Mouse (Mus musculus) forebrain, postnatal 0 days (tissue): Measurements from ENCODE around the gene Pdlim7. TPM values are rescaled to one million over a fixed set of nuclear protein-coding genes. Genes with fewer than 3 reads are reported as not detected.
A peak's percentile ranks its signal among the peaks of the same experiment; 100 is the strongest.

ENCODE experiments used
- ATAC-seq: fragments of 200-750 bp; cut with Nextera tagmentation; 2 replicates; pipeline ENCODE4 v1.8.0; 2017; ENCODE audit warnings: mild to moderate bottlenecking, moderate library complexity
- DNase-seq: peaks from one replicate; pipeline ENCODE4 v3.0.0-alpha.2; 2015
- H3K27ac ChIP-seq: fragments of 300-500 bp; sonication (generic); 2 replicates; pipeline ENCODE4 v1.5.1; 2014; ENCODE audit warnings: low read depth, mild to moderate bottlenecking, antibody characterized with exemption, low read length, moderate library complexity, mixed read lengths
- H3K27me3 ChIP-seq: fragments of 300-500 bp; sonication (generic); 2 replicates; pipeline ENCODE4 v1.6.1; 2014; ENCODE audit warnings: mild to moderate bottlenecking, low read length, mixed read lengths; ENCODE audit not compliant: insufficient read depth
- H3K36me3 ChIP-seq: fragments of 300-500 bp; sonication (generic); 2 replicates; pipeline ENCODE4 v1.6.1; 2014; ENCODE audit warnings: mild to moderate bottlenecking, moderate library complexity; ENCODE audit not compliant: insufficient read depth
- H3K4me1 ChIP-seq: fragments of 300-500 bp; sonication (generic); 2 replicates; pipeline ENCODE4 v1.6.1; 2014; ENCODE audit warnings: antibody characterized with exemption; ENCODE audit not compliant: insufficient read depth
- H3K4me2 ChIP-seq: fragments of 300-500 bp; sonication (generic); 2 replicates; pipeline ENCODE4 v1.6.1; 2014; ENCODE audit warnings: low read depth, mild to moderate bottlenecking, moderate library complexity
- H3K4me3 ChIP-seq: fragments of 300-500 bp; sonication (generic); 2 replicates; pipeline ENCODE4 v1.5.1; 2014; ENCODE audit warnings: low read depth, low read length, mixed read lengths
- H3K9ac ChIP-seq: fragments of 300-500 bp; sonication (generic); 2 replicates; pipeline ENCODE4 v1.6.1; 2014; ENCODE audit warnings: mild to moderate bottlenecking
- H3K9me3 ChIP-seq: fragments of 300-500 bp; sonication (generic); 2 replicates; pipeline ENCODE4 v1.6.1; 2016; ENCODE audit warnings: low read length
- CTCF ChIP-seq: sonication (generic); IDR thresholded peaks from 2 replicates; pipeline ENCODE4 v1.5.1; 2016; ENCODE audit warnings: antibody characterized with exemption, control low read depth, low read depth
- WGBS: fragments of 180-500 bp; shearing (Covaris S2); extraction: QIAGEN DNeasy Blood & Tissue Kit; methylation state at CpG from one replicate; pipeline ENCODE4 v1.1.7; 2014; 5-methylcytosine and 5-hydroxymethylcytosine counted together
- polyA plus RNA-seq: library from polyadenylated mRNA; unstranded; fragments of >200 nt; fragmentation: Nextera tagmentation; extraction: Ambion mirVana; gene quantifications from 2 replicates; pipeline ENCODE4 v1.2.1, GENCODE M21; 2015
- total RNA-seq: library from RNA; depleted of rRNA; stranded (reverse); fragments of >200 nt; gene quantifications from 2 replicates; pipeline ENCODE4 v1.2.3, GENCODE M21; 2014

Pdlim7 gene
- total and polyA plus RNA-seq, 2 experiments from 2014 or later, result 26.6 to 115 TPM

DNA sequence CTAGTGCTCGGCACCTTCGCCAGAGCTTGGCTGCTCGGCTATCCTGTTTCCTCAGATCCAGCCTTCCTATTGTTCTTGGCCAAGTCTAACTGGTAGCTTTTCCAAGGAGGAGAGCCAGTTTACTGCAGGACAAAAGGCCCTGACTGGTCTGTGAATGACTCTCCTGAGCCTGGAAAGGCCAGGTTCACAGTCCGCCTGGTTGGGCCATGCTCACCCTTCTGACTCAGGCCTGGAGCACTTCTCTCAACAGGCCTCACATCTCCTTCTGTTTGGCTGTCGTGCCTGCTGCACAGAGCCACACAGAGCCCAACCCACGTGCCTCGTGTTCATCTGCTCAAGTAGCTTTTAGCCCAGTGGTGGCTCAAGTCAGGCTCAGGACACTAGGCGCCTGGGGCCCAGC is 9.3 kb upstream of the Pdlim7 start:
- H3K36me3 ChIP-seq, result no peaks in the 10 kb centered on the region
- H3K27ac ChIP-seq, result no peak overlapping the region
- no peaks in the 10 kb centered on the region for H3K27me3 ChIP-seq
- no peaks in the 10 kb centered on the region for H3K4me1 ChIP-seq
- no peaks in the 10 kb centered on the region for H3K9me3 ChIP-seq
- 52% methylated on average over 8 of the region's 8 CpGs for WGBS
- no peak for TF ChIP-seq CTCF
- no peak overlapping the region for H3K4me2 ChIP-seq
- DNase-seq (no peak), ATAC-seq (no peak)
- no peak overlapping the region for H3K4me3 ChIP-seq
- H3K9ac ChIP-seq, result no peak overlapping the region

DNA sequence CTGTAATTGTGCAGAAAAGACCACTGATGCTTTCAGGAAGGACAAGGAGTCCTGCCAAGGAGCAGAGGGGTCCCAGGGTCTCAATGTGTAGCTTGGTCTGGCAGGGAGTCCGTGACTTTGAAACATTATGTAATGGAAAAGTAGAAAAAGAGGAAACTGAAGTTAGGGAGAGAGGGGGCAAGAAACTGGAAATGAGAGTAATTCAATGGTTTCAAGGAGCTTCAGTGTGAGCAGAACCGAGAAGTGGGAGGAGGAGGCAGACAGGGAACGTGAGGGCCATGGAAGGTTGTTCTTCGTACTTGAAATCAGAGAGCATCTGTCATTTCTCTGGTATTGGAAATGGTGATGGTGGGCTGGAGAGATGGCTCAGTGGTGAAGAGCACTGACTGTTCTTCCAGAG is 6.1 kb upstream of the Pdlim7 start:
- Histone ChIP-seq H3K4me3 (no peak overlapping the region), H3K4me1 (no peaks in the 10 kb centered on the region), H3K9ac (no peak overlapping the region), H3K27me3 (no peaks in the 10 kb centered on the region), H3K27ac (no peak overlapping the region), H3K9me3 (no peaks in the 10 kb centered on the region), H3K4me2 (no peak overlapping the region), H3K36me3 (no peaks in the 10 kb centered on the region)
- 75% methylated on average over 4 of the region's 4 CpGs for WGBS
- TF ChIP-seq CTCF, result no peak
- DNase-seq (no peak), ATAC-seq (no peak)

DNA sequence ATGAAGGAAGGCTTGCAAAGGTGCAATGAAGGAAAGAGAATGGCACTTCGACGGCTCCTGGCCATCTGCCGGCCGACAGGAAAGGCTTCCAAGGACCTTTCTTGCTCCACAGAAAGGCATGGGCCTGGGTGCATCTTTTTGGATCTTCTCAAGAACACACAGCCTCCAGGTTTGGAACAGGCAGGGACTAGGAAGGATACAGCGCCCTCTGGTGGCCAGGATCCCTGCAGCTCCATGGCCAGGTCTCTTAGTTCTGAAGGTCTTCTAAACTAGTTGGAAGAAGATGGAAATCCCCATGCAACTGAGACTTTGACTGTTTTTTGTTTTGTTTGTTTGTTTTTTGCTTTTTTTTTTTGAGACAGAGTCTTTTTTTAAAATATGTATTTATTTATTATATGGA is 3.5 kb upstream of the Pdlim7 start:
- Histone ChIP-seq H3K9me3 (no peaks in the 10 kb centered on the region), H3K36me3 (no peaks in the 10 kb centered on the region), H3K4me2 (no peak overlapping the region), H3K4me3 (no peak overlapping the region), H3K27me3 (no peaks in the 10 kb centered on the region), H3K4me1 (peaks cover 7% of the 10 kb centered on the region; the same call in 1 of the 2 replicates), H3K27ac (no peak overlapping the region), H3K9ac (no peak overlapping the region)
- ATAC-seq, result peak; percentile 49; the same call in 1 of the 2 replicates
- WGBS, result 2% methylated on average over 5 of the region's 5 CpGs
- peak; percentile 96 for TF ChIP-seq CTCF
- peak; percentile 92 for DNase-seq

GRCm38 (mm10) chr13:55513828-55514227 is 352 bp upstream of the Pdlim7 start:
- H3K27ac ChIP-seq, result 0 out of 2 replicates have a peak overlapping the region, but pooled peaks have one; percentile 35

DNA sequence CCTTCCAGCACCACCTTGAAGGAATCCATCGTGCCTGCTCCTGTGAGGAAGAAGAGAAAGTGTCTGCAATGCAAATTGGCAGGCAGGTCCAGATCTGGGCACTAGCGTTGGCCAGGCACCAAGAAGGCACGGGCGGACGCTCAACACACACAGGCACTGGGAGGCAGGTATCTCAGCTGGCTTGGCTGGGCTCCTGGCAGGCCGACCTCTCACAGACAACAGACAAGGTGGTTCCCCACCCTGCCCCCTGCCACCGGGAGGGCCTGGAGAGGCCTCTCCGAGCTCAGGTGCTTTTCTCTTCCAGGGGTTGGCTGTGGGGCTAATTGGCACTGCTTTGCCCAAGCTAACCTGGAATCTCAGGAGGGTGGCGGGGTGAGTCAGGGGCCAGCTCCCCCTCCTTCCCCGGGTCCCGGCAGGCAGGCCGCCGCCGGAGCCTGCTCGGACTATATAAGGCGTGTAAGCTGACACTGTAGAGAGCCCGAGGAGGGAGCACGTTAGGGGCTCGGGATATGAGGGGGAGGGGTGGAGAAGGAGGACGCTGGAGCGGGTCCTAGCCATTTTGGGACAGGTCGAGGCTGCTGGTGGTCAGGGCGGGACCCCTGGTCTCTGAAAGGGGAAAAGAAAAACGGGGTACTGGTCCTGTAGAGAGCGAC is 971 bp downstream of the Pdlim7 start:
- Histone ChIP-seq H3K9me3 (no peaks in the 10 kb centered on the region), H3K4me2 (peak overlapping the region; percentile 91), H3K36me3 (peaks cover 20% of the 10 kb centered on the region), H3K27me3 (no peaks in the 10 kb centered on the region), H3K4me1 (peaks cover 20% of the 10 kb centered on the region; the same call in 1 of the 2 replicates), H3K27ac (peak overlapping the region; percentile 80; the same call in 1 of the 2 replicates), H3K9ac (peak overlapping the region; percentile 79), H3K4me3 (peak overlapping the region; percentile 82)
- TF ChIP-seq CTCF, result no peak
- peak; percentile 33 for ATAC-seq
- DNase-seq, result peak; percentile 46
- WGBS, result 4% methylated on average over 25 of the region's 25 CpGs

More at GRCm38 (mm10) chr13:55513828-55514227, 352 bp upstream of the Pdlim7 start:
- WGBS, result 36% methylated on average over 9 of the region's 9 CpGs
- H3K9ac ChIP-seq, result peak overlapping the region; percentile 79; the same call in 1 of the 2 replicates
- H3K36me3 ChIP-seq, result peaks cover 12% of the 10 kb centered on the region
- peaks cover 20% of the 10 kb centered on the region; the same call in 1 of the 2 replicates for H3K4me1 ChIP-seq
- ATAC-seq (no peak), DNase-seq (no peak)
- H3K9me3 ChIP-seq, result no peaks in the 10 kb centered on the region
- peak overlapping the region; percentile 91 for H3K4me2 ChIP-seq
- peak overlapping the region; percentile 82 for H3K4me3 ChIP-seq
- no peak for TF ChIP-seq CTCF
- H3K27me3 ChIP-seq, result no peaks in the 10 kb centered on the region

GRCm38 (mm10) chr13:55511492-55511861 is 2.0 kb downstream of the Pdlim7 start:
- WGBS, result 39% methylated on average over 5 of the region's 5 CpGs
- Histone ChIP-seq H3K36me3 (peaks cover 30% of the 10 kb centered on the region), H3K4me3 (no peak overlapping the region), H3K27me3 (no peaks in the 10 kb centered on the region), H3K9ac (no peak overlapping the region), H3K27ac (no peak overlapping the region), H3K4me2 (peak overlapping the region; percentile 91; the same call in 1 of the 2 replicates), H3K4me1 (peaks cover 20% of the 10 kb centered on the region; the same call in 1 of the 2 replicates), H3K9me3 (no peaks in the 10 kb centered on the region)
- no peak for DNase-seq
- ATAC-seq, result no peak
- TF ChIP-seq CTCF, result no peak
